Mouse (Mus musculus) stomach, embryonic 16.5 days (tissue): Measurements from ENCODE around the gene Kcnma1. TPM values are rescaled to one million over a fixed set of nuclear protein-coding genes. Genes with fewer than 3 reads are reported as not detected.

Experiments used
- ATAC-seq: fragments of 200-750 bp; cut with Nextera tagmentation; 2 replicates; pipeline ENCODE4 v1.8.0; 2017; ENCODE audit warnings: moderate number of reproducible peaks, moderate TSS enrichment; ENCODE audit not compliant: insufficient read depth, low FRiP score
- H3K27ac ChIP-seq: fragments of 300-500 bp; sonication (generic); 2 replicates; pipeline ENCODE4 v1.5.1; 2014; ENCODE audit warnings: low read length
- H3K27me3 ChIP-seq: fragments of 300-500 bp; sonication (generic); 2 replicates; pipeline ENCODE4 v1.6.1; 2014; ENCODE audit warnings: low read length, control low read depth, mixed read lengths; ENCODE audit not compliant: control insufficient read depth, insufficient read depth
- H3K36me3 ChIP-seq: fragments of 300-500 bp; sonication (generic); 2 replicates; pipeline ENCODE4 v1.6.1; 2014; ENCODE audit warnings: low read length; ENCODE audit not compliant: control insufficient read depth, insufficient read depth
- H3K4me1 ChIP-seq: fragments of 300-500 bp; sonication (generic); 2 replicates; pipeline ENCODE4 v1.6.1; 2014; ENCODE audit warnings: low read length, control low read depth, mixed read lengths; ENCODE audit not compliant: control insufficient read depth, insufficient read depth
- H3K4me2 ChIP-seq: fragments of 300-500 bp; sonication (generic); 2 replicates; pipeline ENCODE4 v1.6.1; 2014; ENCODE audit warnings: low read depth, low read length, mixed read lengths
- H3K4me3 ChIP-seq: fragments of 300-500 bp; sonication (generic); replicated peaks from 2 replicates; pipeline ENCODE4 v1.5.1; 2014; ENCODE audit warnings: mild to moderate bottlenecking, low read length
- H3K9ac ChIP-seq: fragments of 300-500 bp; sonication (generic); 2 replicates; pipeline ENCODE4 v1.6.1; 2014; ENCODE audit warnings: low read length
- H3K9me3 ChIP-seq: fragments of 300-500 bp; sonication (generic); replicated peaks from 2 replicates; pipeline ENCODE4 v1.6.1; 2016; ENCODE audit warnings: low read length, control low read depth; ENCODE audit not compliant: control insufficient read depth
- WGBS: fragments of 180-500 bp; shearing (Covaris S2); extraction: QIAGEN DNeasy Blood & Tissue Kit; methylation state at CpG from one replicate; pipeline ENCODE4 v1.1.7; 2014; 5-methylcytosine and 5-hydroxymethylcytosine counted together
- polyA plus RNA-seq: library from polyadenylated mRNA; unstranded; fragments of >200 nt; fragmentation: Nextera tagmentation; extraction: Ambion mirVana; gene quantifications from 2 replicates; pipeline ENCODE4 v1.2.1, GENCODE M21; 2015

Kcnma1 gene
- polyA plus RNA-seq, 1 experiment from 2014 or later, result 13.4 TPM

DNA sequence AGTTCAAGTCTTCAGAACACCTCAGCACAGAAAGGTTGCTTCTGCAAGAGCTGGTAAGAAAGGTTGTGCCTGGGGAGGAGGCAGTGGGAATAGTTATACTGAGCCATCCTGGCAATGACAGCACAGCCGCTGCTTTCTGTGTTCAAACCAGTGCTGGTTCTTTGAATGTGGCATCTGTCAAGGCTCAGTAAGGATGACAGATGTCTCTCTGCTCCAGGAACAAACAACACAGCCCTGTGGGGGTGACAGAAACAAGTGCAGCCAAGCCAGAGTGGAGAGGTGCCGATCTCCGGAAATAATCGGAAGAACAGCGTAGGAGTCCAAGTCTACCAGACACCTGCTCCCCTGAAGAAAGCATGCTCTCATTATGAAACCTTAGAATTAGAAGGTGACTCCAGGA is 254.7 kb downstream of the Kcnma1 start:
- ATAC-seq, result no peak
- no peaks in the 10 kb centered on the region for H3K27me3 ChIP-seq
- H3K36me3 ChIP-seq, result no peaks in the 10 kb centered on the region
- H3K9ac ChIP-seq, result no peak overlapping the region
- no peak overlapping the region for H3K27ac ChIP-seq
- no peak overlapping the region for H3K4me2 ChIP-seq
- no peaks in the 10 kb centered on the region for H3K4me1 ChIP-seq
- WGBS, result 85% methylated on average over 5 of the region's 5 CpGs
- no peak overlapping the region for H3K4me3 ChIP-seq
- no peaks in the 10 kb centered on the region for H3K9me3 ChIP-seq

GRCm38 (mm10) chr14:23758421-23758820 is 255.9 kb downstream of the Kcnma1 start:
- ATAC-seq, result no peak
- no peaks in the 10 kb centered on the region for H3K9me3 ChIP-seq
- H3K9ac ChIP-seq, result no peak overlapping the region
- no peak overlapping the region for H3K27ac ChIP-seq
- no peaks in the 10 kb centered on the region for H3K4me1 ChIP-seq
- H3K4me2 ChIP-seq, result no peak overlapping the region
- H3K36me3 ChIP-seq, result no peaks in the 10 kb centered on the region
- 48% methylated on average over 1 of the region's 1 CpGs for WGBS
- no peak overlapping the region for H3K4me3 ChIP-seq
- no peaks in the 10 kb centered on the region for H3K27me3 ChIP-seq

DNA sequence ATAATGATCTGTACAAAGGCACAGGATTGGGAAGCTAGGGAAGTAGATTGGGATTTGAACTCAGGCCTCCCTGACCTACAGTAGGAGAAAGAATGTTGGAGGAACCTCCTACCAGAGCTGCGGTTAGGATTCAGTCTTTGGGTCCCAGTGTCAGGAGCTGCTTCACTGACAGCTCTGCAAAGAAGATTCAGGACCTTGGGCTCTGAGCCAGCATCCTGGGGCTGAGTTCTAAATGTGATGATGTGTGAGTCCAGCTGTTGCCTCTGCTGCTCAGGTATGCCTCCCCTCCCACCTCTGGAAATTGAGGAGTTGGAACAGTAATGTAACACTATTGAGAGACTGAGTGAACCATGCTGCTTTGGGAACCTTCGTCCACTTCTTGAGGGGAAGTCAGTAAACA is 266.3 kb downstream of the Kcnma1 start:
- WGBS, result 70% methylated on average over 2 of the region's 2 CpGs
- ATAC-seq, result no peak

DNA sequence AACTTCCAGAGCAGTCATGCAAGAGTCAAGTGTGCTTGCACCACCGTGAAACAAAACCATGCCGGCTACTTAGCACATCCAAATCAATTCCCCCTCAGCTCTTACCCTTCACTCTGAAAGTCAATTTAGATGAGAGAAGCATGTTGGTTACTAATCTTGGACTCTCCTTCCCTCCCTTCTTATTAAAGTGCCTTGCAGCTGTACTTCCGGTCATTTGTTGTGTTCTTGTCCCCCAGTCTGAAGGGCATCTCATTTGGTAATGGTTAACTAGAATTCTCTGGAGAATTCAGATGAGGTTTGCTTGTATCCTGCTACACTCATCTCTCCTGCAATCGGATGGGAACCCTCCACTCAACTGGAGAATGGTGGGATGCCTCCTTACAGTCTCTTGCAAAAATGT is 267.3 kb downstream of the Kcnma1 start:
- H3K4me2 ChIP-seq, result no peak overlapping the region
- no peak overlapping the region for H3K4me3 ChIP-seq
- H3K9ac ChIP-seq, result no peak overlapping the region
- no peak for ATAC-seq
- no peak overlapping the region for H3K27ac ChIP-seq
- no peaks in the 10 kb centered on the region for H3K36me3 ChIP-seq
- WGBS, result 81% methylated on average over 4 of the region's 4 CpGs
- no peaks in the 10 kb centered on the region for H3K9me3 ChIP-seq
- H3K27me3 ChIP-seq, result no peaks in the 10 kb centered on the region
- H3K4me1 ChIP-seq, result no peaks in the 10 kb centered on the region

More for the DNA sequence above, 266.3 kb downstream of the Kcnma1 start:
- Histone ChIP-seq H3K4me1 (no peaks in the 10 kb centered on the region), H3K36me3 (no peaks in the 10 kb centered on the region), H3K4me2 (no peak overlapping the region), H3K27me3 (no peaks in the 10 kb centered on the region), H3K27ac (no peak overlapping the region), H3K9me3 (no peaks in the 10 kb centered on the region), H3K9ac (no peak overlapping the region), H3K4me3 (no peak overlapping the region)

GRCm38 (mm10) chr14:23741531-23741930 is 272.8 kb downstream of the Kcnma1 start:
- Histone ChIP-seq H3K27me3 (no peaks in the 10 kb centered on the region), H3K4me3 (no peak overlapping the region), H3K9ac (no peak overlapping the region), H3K27ac (no peak overlapping the region), H3K9me3 (no peaks in the 10 kb centered on the region), H3K4me2 (no peak overlapping the region), H3K36me3 (no peaks in the 10 kb centered on the region), H3K4me1 (no peaks in the 10 kb centered on the region)
- ATAC-seq, result no peak

- no peak for ATAC-seq
- Histone ChIP-seq H3K4me2 (no peak overlapping the region), H3K27ac (no peak overlapping the region), H3K4me3 (no peak overlapping the region), H3K36me3 (no peaks in the 10 kb centered on the region), H3K4me1 (no peaks in the 10 kb centered on the region), H3K9me3 (no peaks in the 10 kb centered on the region), H3K9ac (no peak overlapping the region), H3K27me3 (no peaks in the 10 kb centered on the region)
- 91% methylated on average over 3 of the region's 3 CpGs for WGBS
Measured at GRCm38 (mm10) chr14:23734200-23734599, 280.1 kb downstream of the Kcnma1 start.

DNA sequence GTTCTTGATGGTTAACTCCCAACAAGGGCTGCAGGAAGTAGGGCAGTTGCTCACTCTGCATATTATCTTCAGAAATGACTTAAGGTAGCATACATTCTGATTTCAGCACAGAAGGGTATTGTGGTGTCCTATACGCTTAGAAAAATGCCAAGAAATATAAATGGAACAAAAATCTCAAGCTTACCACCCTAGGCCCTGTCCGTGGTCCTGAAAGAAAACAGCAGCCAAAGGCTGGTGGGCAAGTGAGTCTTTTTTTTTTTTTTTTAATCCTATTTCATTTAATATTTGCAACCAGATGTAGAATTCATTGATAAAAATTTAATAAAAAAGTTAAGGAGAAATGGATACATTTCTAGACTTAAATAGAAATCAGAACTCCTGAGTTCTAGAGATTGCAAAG is 284.9 kb downstream of the Kcnma1 start:
- no peak overlapping the region for H3K4me3 ChIP-seq
- WGBS, result 37% methylated on average over 2 of the region's 2 CpGs
- H3K4me2 ChIP-seq, result no peak overlapping the region
- H3K36me3 ChIP-seq, result no peaks in the 10 kb centered on the region
- H3K9me3 ChIP-seq, result no peaks in the 10 kb centered on the region
- no peak for ATAC-seq
- H3K9ac ChIP-seq, result no peak overlapping the region
- no peak overlapping the region for H3K27ac ChIP-seq
- H3K4me1 ChIP-seq, result no peaks in the 10 kb centered on the region
- no peaks in the 10 kb centered on the region for H3K27me3 ChIP-seq

GRCm38 (mm10) chr14:23723701-23724430 is 290.4 kb downstream of the Kcnma1 start:
- H3K9ac ChIP-seq, result no peak overlapping the region
- H3K27ac ChIP-seq, result no peak overlapping the region
- WGBS, result 71% methylated on average over 7 of the region's 7 CpGs
- no peaks in the 10 kb centered on the region for H3K4me1 ChIP-seq
- H3K4me2 ChIP-seq, result no peak overlapping the region
- no peaks in the 10 kb centered on the region for H3K9me3 ChIP-seq
- no peaks in the 10 kb centered on the region for H3K36me3 ChIP-seq
- H3K4me3 ChIP-seq, result no peak overlapping the region
- no peaks in the 10 kb centered on the region for H3K27me3 ChIP-seq
- no peak for ATAC-seq

DNA sequence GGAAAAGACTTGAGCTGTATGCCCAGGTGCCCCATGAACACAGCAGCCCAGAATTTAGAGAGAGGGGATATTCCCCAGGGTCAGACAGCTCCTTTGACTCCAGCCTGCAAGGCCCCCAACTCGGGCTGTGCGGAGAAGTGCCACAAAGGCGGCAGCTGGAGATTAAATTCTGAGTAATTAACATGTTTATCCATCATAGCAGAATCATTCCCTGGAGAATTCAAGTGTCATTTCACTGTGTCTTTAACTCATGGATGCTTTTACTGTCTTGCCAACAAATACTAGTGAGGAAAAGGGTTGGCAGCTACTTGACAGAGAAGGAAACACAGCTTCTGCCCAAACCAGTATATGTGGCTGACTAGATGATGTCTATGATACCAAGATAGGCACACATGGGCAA is 295.0 kb downstream of the Kcnma1 start:
- Histone ChIP-seq H3K9ac (no peak overlapping the region), H3K27ac (no peak overlapping the region), H3K4me2 (no peak overlapping the region), H3K4me3 (no peak overlapping the region), H3K9me3 (no peaks in the 10 kb centered on the region), H3K4me1 (no peaks in the 10 kb centered on the region), H3K36me3 (no peaks in the 10 kb centered on the region), H3K27me3 (no peaks in the 10 kb centered on the region)
- WGBS, result 79% methylated on average over 3 of the region's 3 CpGs
- no peak for ATAC-seq
